ENCODE assay signal across 20 mouse cellular contexts in the genomic region with DNA sequence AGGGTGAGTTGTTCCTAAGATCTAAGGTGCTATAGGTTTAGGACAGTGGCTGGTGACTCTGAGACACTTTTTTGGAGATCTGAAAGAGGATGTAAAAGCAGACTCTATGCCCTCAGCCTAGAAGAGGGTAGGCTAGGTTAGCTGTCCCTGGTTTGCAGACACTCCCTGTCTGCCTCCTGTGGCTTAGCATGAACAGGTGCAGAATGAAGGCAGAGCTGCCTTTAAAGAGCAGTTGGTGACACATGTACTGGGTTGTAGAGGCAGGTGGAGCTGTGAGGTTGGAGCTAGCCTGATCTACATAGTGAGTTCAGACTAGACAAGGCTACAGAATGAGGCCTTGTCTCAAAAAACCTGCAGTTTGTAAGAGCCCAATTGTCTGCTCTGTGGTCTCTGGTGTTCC.
"Had no signal": no experiment of that assay in that cellular context is flagged by ENCODE, and none has a peak within 500 bp of the region (broad histone marks: within the 10 kb centered on the region; RNA-seq: fewer than 3 reads in every experiment).

No protein-coding gene starts in this region.

- H3K36me3 ChIP-seq: liver, embryonic 15.5 days; midbrain, embryonic 15.5 days; neural tube, embryonic 15.5 days had no signal

- H3K9me3 ChIP-seq: liver, embryonic 15.5 days; megakaryocyte, embryonic 14.5 days; midbrain, embryonic 13.5 days; midbrain, embryonic 15.5 days; neural tube, embryonic 13.5 days; neural tube, embryonic 15.5 days; stomach, embryonic 15.5 days had no signal

- H3K4me3 ChIP-seq: liver, embryonic 15.5 days; megakaryocyte, embryonic 14.5 days; midbrain, embryonic 13.5 days; midbrain, embryonic 15.5 days; neural tube, embryonic 13.5 days; neural tube, embryonic 15.5 days; stomach, embryonic 15.5 days had no signal

- H3K27me3 ChIP-seq: liver, embryonic 15.5 days; midbrain, embryonic 13.5 days; midbrain, embryonic 15.5 days; neural tube, embryonic 13.5 days; neural tube, embryonic 15.5 days; stomach, embryonic 15.5 days had no signal

- H3K9ac ChIP-seq: liver, embryonic 15.5 days; liver, postnatal 0 days; lung, embryonic 14.5 days; midbrain, embryonic 13.5 days; midbrain, embryonic 15.5 days; neural tube, embryonic 13.5 days; neural tube, embryonic 15.5 days; stomach, embryonic 15.5 days had no signal

- H3K4me2 ChIP-seq: liver, embryonic 15.5 days; lung, embryonic 14.5 days; midbrain, embryonic 11.5 days; midbrain, embryonic 13.5 days; midbrain, embryonic 15.5 days; neural tube, embryonic 13.5 days; neural tube, embryonic 15.5 days; stomach, embryonic 15.5 days had no signal

- ATAC-seq: liver, postnatal 0 days; midbrain, embryonic 13.5 days; midbrain, embryonic 15.5 days had no signal

- DNase-seq: liver, postnatal 0 days; lung, embryonic 14.5 days; lung, postnatal 10 days; retina, postnatal 1 day; right cerebral cortex, adult 18-20 months; right cerebral cortex, postnatal 25 days; right cerebral cortex, postnatal 4 days; spleen, adult 18-20 months; thymus, adult 2 months; thymus, postnatal 25 days; thymus, postnatal 4 days had no signal

- H3K27ac ChIP-seq: liver, embryonic 15.5 days; midbrain, embryonic 13.5 days; midbrain, embryonic 15.5 days; neural tube, embryonic 13.5 days; neural tube, embryonic 15.5 days; stomach, embryonic 15.5 days; stomach, postnatal 0 days had no signal

- H3K4me1 ChIP-seq: liver, embryonic 15.5 days; midbrain, embryonic 13.5 days; midbrain, embryonic 15.5 days; neural tube, embryonic 13.5 days; neural tube, embryonic 15.5 days; stomach, embryonic 15.5 days had no signal
